Mouse (Mus musculus) liver, embryonic 14.5 days (tissue): ENCODE results near the gene Nlrp1b.

Experiments used
- CTCF ChIP-seq: IDR thresholded peaks from 2 replicates; pipeline ENCODE4 v1.5.1; 2016; ENCODE audit warnings: antibody characterized with exemption, low read depth, control low read depth
- EP300 ChIP-seq: IDR thresholded peaks from 2 replicates; pipeline ENCODE4 v1.6.1; 2016; ENCODE audit warnings: antibody characterized with exemption, low read depth

- TF ChIP-seq CTCF (no peak), EP300 (no peak)
Measured at GRCm38 (mm10) chr11:71169633-71170032, 60.9 kb downstream of the Nlrp1b start.
